Mouse (Mus musculus) MEL (cell line): ENCODE measurements around the gene Atf2. TPM values are rescaled to one million over a fixed set of nuclear protein-coding genes. Genes with fewer than 3 reads are reported as not detected.
"Not testable (repeated sequence)": the region's sequence is repeated elsewhere in the genome, so short reads cannot be mapped to it uniquely, and the experiment has no call there.

ENCODE experiments used
- DNase-seq: peaks from one replicate; pipeline ENCODE4 v3.0.0; 2011; ENCODE audit warnings: low read depth, low spot score
- H3K27ac ChIP-seq: 2 replicates; pipeline ENCODE4 v1.5.1; 2012; ENCODE audit warnings: low read depth, mild to moderate bottlenecking, control low read depth, low read length, moderate library complexity; ENCODE audit not compliant: control insufficient read depth
- H3K27me3 ChIP-seq, 2 experiments: fragments of 150-350 bp in 1 of 2; sonication (generic) in 1 of 2; 2 replicates each; pipeline ENCODE4 v1.6.1; 2012; ENCODE audit warnings: low read length in 2 of 2, mild to moderate bottlenecking in 2 of 2, improper control_type of control experiment in 1 of 2, moderate library complexity in 1 of 2; ENCODE audit not compliant: insufficient read depth in 2 of 2, control insufficient read depth in 1 of 2
- H3K36me3 ChIP-seq, 2 experiments: 2 replicates each; pipeline ENCODE4 v1.6.1; 2012 to 2014; ENCODE audit warnings: low read length in 2 of 2, improper control_type of control experiment in 1 of 2, inconsistent platforms in 1 of 2, mild to moderate bottlenecking in 1 of 2; ENCODE audit not compliant: insufficient read depth in 2 of 2, control insufficient read depth in 1 of 2
- H3K4me1 ChIP-seq, 2 experiments: fragments of 150-350 bp in 1 of 2; sonication (generic) in 1 of 2; 2 replicates each; pipeline ENCODE4 v1.6.1; 2012; ENCODE audit warnings: low read length in 2 of 2, improper control_type of control experiment in 1 of 2, mild to moderate bottlenecking in 1 of 2; ENCODE audit not compliant: insufficient read depth in 2 of 2, control insufficient read depth in 1 of 2
- H3K4me3 ChIP-seq, 2 experiments: fragments of 150-350 bp in 1 of 2; sonication (generic) in 1 of 2; 2 replicates each; pipeline ENCODE4 v1.5.1; 2012; ENCODE audit warnings: low read depth in 2 of 2, low read length in 2 of 2, mild to moderate bottlenecking in 2 of 2, moderate library complexity in 2 of 2, control low read depth in 1 of 2, improper control_type of control experiment in 1 of 2; ENCODE audit not compliant: control insufficient read depth in 1 of 2, insufficient read depth in 1 of 2
- H3K79me2 ChIP-seq: 2 replicates; pipeline ENCODE4 v1.6.1; 2012; ENCODE audit warnings: mild to moderate bottlenecking, low read length, moderate library complexity; ENCODE audit not compliant: control insufficient read depth, poor library complexity, insufficient read depth
- H3K9ac ChIP-seq: 2 replicates; pipeline ENCODE4 v1.6.1; 2012; ENCODE audit warnings: low read depth, mild to moderate bottlenecking, control low read depth, low read length, moderate library complexity; ENCODE audit not compliant: control insufficient read depth, poor library complexity, severe bottlenecking
- H3K9me3 ChIP-seq: fragments of 150-350 bp; sonication (generic); replicated peaks from 2 replicates; pipeline ENCODE4 v1.6.1; 2012; ENCODE audit warnings: mild to moderate bottlenecking, low read length, improper control_type of control experiment, moderate library complexity; ENCODE audit not compliant: insufficient read depth
- BHLHE40 ChIP-seq: IDR thresholded peaks from 2 replicates; pipeline ENCODE4 v1.6.1; 2012; ENCODE audit warnings: low read depth, mild to moderate bottlenecking, inconsistent platforms, low read length, improper control_type of control experiment, borderline replicate concordance
- CHD1 ChIP-seq: IDR thresholded peaks from 2 replicates; pipeline ENCODE4 v1.6.1; 2012; ENCODE audit warnings: low read depth, mild to moderate bottlenecking, inconsistent platforms, low read length, improper control_type of control experiment
- CTCF ChIP-seq, 3 experiments: IDR thresholded peaks in 2 of 3; conservative IDR thresholded peaks in 1 of 3; 2 replicates each; pipeline ENCODE4 v1.5.1; 2011 to 2012; ENCODE audit warnings: low read length in 3 of 3, low read depth in 2 of 3, mild to moderate bottlenecking in 2 of 3, improper control_type of control experiment in 1 of 3, inconsistent platforms in 1 of 3, mixed read lengths in 1 of 3, moderate library complexity in 1 of 3; ENCODE audit not compliant: control insufficient read depth in 1 of 3, insufficient read depth in 1 of 3, poor library complexity in 1 of 3, severe bottlenecking in 1 of 3
- EP300 ChIP-seq, 2 experiments: IDR thresholded peaks; 2 replicates each; pipeline ENCODE4 v1.6.1; 2011; ENCODE audit warnings: improper control_type of control experiment in 2 of 2, low read length in 2 of 2, low read depth in 1 of 2, mild to moderate bottlenecking in 1 of 2
- MYC ChIP-seq: IDR thresholded peaks from 2 replicates; pipeline ENCODE4 v1.6.1; 2011; ENCODE audit warnings: low read depth, mild to moderate bottlenecking, low read length, improper control_type of control experiment, moderate library complexity
- NELFE ChIP-seq: IDR thresholded peaks from 2 replicates; pipeline ENCODE4 v1.6.1; 2011; ENCODE audit warnings: low read depth, low read length, improper control_type of control experiment
- POLR2A ChIP-seq, 2 experiments: IDR thresholded peaks; 2 replicates each; pipeline ENCODE4 v1.6.1; 2011 to 2012; ENCODE audit warnings: low read length in 2 of 2, mild to moderate bottlenecking in 2 of 2, control low read depth in 1 of 2, improper control_type of control experiment in 1 of 2, low read depth in 1 of 2, moderate library complexity in 1 of 2; ENCODE audit not compliant: control insufficient read depth in 1 of 2, insufficient read depth in 1 of 2, poor library complexity in 1 of 2
- POLR2AphosphoS5 ChIP-seq: IDR thresholded peaks from 2 replicates; pipeline ENCODE4 v1.6.1; 2012; ENCODE audit warnings: low read depth, borderline replicate concordance, mild to moderate bottlenecking, inconsistent platforms, low read length, moderate library complexity, mixed read lengths
- RAD21 ChIP-seq: IDR thresholded peaks from 2 replicates; pipeline ENCODE4 v1.6.1; 2011; ENCODE audit warnings: mild to moderate bottlenecking, low read depth, low read length, improper control_type of control experiment
- SIN3A ChIP-seq: IDR thresholded peaks from 2 replicates; pipeline ENCODE4 v1.6.1; 2012; ENCODE audit warnings: low read length, improper control_type of control experiment, inconsistent platforms
- ZNF384 ChIP-seq: IDR thresholded peaks from 2 replicates; pipeline ENCODE4 v1.6.1; 2012; ENCODE audit warnings: low read depth, mild to moderate bottlenecking, inconsistent platforms, low read length, improper control_type of control experiment
- polyA plus RNA-seq, 2 experiments: library from polyadenylated mRNA; stranded (reverse) in 1 of 2; unstranded in 1 of 2; fragments of >175 nt in 1 of 2; fragments of >200 nt in 1 of 2; gene quantifications; 2 replicates each; pipeline versions ENCODE4 v1.2.1 to v1.2.4; 2012; ENCODE audit warnings: low replicate concordance in 2 of 2, low read depth in 1 of 2; ENCODE audit not compliant: insufficient read length in 2 of 2, insufficient read depth in 1 of 2, missing spikeins in 1 of 2
- total RNA-seq: library from RNA; depleted of rRNA; stranded (reverse); fragments of 300-350 nt; gene quantifications from 2 replicates; pipeline ENCODE4 v1.2.3, GENCODE M21; 2012

Gene Atf2
- total and polyA plus RNA-seq, 3 experiments, result 16.8 to 82.3 (median 36.7) TPM

GRCm38 (mm10) chr2:73807609-73808008 is 84.8 kb downstream of the Atf2 start:
- H3K27me3 ChIP-seq, result no peaks in the 10 kb centered on the region
- H3K36me3 ChIP-seq, result no peaks in the 10 kb centered on the region; a peak in 2 of 4 replicates
- no peak overlapping the region for H3K4me3 ChIP-seq

GRCm38 (mm10) chr2:73800127-73800526 is 92.3 kb downstream of the Atf2 start:
- H3K9me3 ChIP-seq, H3K79me2 ChIP-seq, H3K27me3 ChIP-seq: not testable (repeated sequence)
- peak; percentile 70 for DNase-seq
- peak overlapping the region; percentile 95 for H3K27ac ChIP-seq
- H3K9ac ChIP-seq, result peak overlapping the region; percentile 59
- H3K36me3 ChIP-seq, result peaks cover 0 to 36% of the 10 kb centered on the region in 2 experiments; a peak in 2 of 4 replicates
- H3K4me1 ChIP-seq, result peaks cover 7 to 30% of the 10 kb centered on the region in 2 experiments
- TF ChIP-seq NELFE (peak; percentile 25; the same call in 1 of the 2 replicates), SIN3A (peak; percentile 60; the same call in 1 of the 2 replicates), POLR2A (IDR thresholded peaks at IDR 0.05; ENCODE audit: control insufficient read depth in 1 of 2, insufficient read depth in 1 of 2, low read depth in 1 of 2, low read length in 2 of 2, poor library complexity in 1 of 2) (peak in 1 of 2 experiments; percentile 44; a peak in 1 of 4 replicates), EP300 (IDR thresholded peaks at IDR 0.05; ENCODE audit: low read depth in 1 of 2, low read length in 2 of 2) (peak; percentile 3 to 13; a peak in 1 of 4 replicates), CHD1 (0 out of 2 replicates have a peak, but pooled peaks have one; percentile 73)
- peak overlapping the region; percentile 36 to 60 for H3K4me3 ChIP-seq

More at GRCm38 (mm10) chr2:73807609-73808008, 84.8 kb downstream of the Atf2 start:
- no peak overlapping the region for H3K9ac ChIP-seq
- H3K27ac ChIP-seq, result no peak overlapping the region
- DNase-seq, result no peak
- no peaks in the 10 kb centered on the region for H3K79me2 ChIP-seq
- TF ChIP-seq ZNF384, result no peak
- TF ChIP-seq CTCF (IDR thresholded peaks at IDR 0.05 in 2 of 3, conservative IDR thresholded peaks at IDR 0.05 in 1 of 3; ENCODE audit: control insufficient read depth in 1 of 3, insufficient read depth in 1 of 3, low read depth in 2 of 3, low read length in 3 of 3, poor library complexity in 1 of 3, severe bottlenecking in 1 of 3), result peak in 1 of 3 experiments; percentile 6; a peak in 1 of 6 replicates
- TF ChIP-seq RAD21, result peak; percentile 9
- TF ChIP-seq MYC, result no peak
- 0 out of 4 replicates have a peak, but pooled peaks cover 0 to 2% of the 10 kb centered on the region in 2 experiments for H3K4me1 ChIP-seq
- no peaks in the 10 kb centered on the region for H3K9me3 ChIP-seq

GRCm38 (mm10) chr2:73798786-73799185 is 93.7 kb downstream of the Atf2 start:
- Histone ChIP-seq H3K9me3 (no peaks in the 10 kb centered on the region), H3K27me3 (no peaks in the 10 kb centered on the region), H3K27ac (peak overlapping the region; percentile 96), H3K4me3 (no peak overlapping the region), H3K79me2 (no peaks in the 10 kb centered on the region), H3K9ac (no peak overlapping the region), H3K4me1 (peaks cover 7 to 30% of the 10 kb centered on the region in 2 experiments), H3K36me3 (peaks cover 0 to 36% of the 10 kb centered on the region in 2 experiments; a peak in 2 of 4 replicates)
- DNase-seq, result peak; percentile 21
- TF ChIP-seq POLR2AphosphoS5 (no peak), MYC (0 out of 2 replicates have a peak, but pooled peaks have one; percentile 30), BHLHE40 (no peak)
